Mouse (Mus musculus): Measurements from ENCODE around the gene Ddi2. TPM values are rescaled to one million over a fixed set of nuclear protein-coding genes. Genes with fewer than 3 reads are reported as not detected.

Ddi2 gene
- polyA plus RNA-seq, 1 experiment, result 21.1 TPM

GRCm38 (mm10) chr4:141636693-141637092 is 86.5 kb downstream of the Ddi2 start:
- Histone ChIP-seq H3K27ac (ENCODE audit: insufficient read depth, low read length) (no peak overlapping the region), H3K27me3 (ENCODE audit: control insufficient read depth, insufficient read depth, low read length) (no peaks in the 10 kb centered on the region), H3K4me3 (replicated peaks; ENCODE audit: insufficient read depth, low read depth, low read length) (no peak overlapping the region), H3K4me1 (ENCODE audit: control insufficient read depth, insufficient read depth, low read length) (peaks cover 5% of the 10 kb centered on the region)
- DNase-seq, result peak; percentile 49 to 65
- TF ChIP-seq CTCF (IDR thresholded peaks at IDR 0.05; ENCODE audit: borderline replicate concordance, insufficient read depth, low read depth, low read length), result no peak
- TF ChIP-seq POLR2A (IDR thresholded peaks at IDR 0.05; ENCODE audit: borderline replicate concordance, insufficient read depth, low read length), result no peak
- WGBS, result 59% methylated on average over 5 of the region's 5 CpGs

- WGBS, result 93% methylated on average over 9 of the region's 9 CpGs
- DNase-seq, result no peak
- H3K4me1 ChIP-seq (ENCODE audit: control insufficient read depth, insufficient read depth, low read length), result no peaks in the 10 kb centered on the region
- no peak overlapping the region for H3K27ac ChIP-seq (ENCODE audit: insufficient read depth, low read length)
- TF ChIP-seq POLR2A (IDR thresholded peaks at IDR 0.05; ENCODE audit: borderline replicate concordance, insufficient read depth, low read length), result no peak
- TF ChIP-seq CTCF (IDR thresholded peaks at IDR 0.05; ENCODE audit: borderline replicate concordance, insufficient read depth, low read depth, low read length), result no peak
- H3K27me3 ChIP-seq (ENCODE audit: control insufficient read depth, insufficient read depth, low read length), result no peaks in the 10 kb centered on the region
- no peak overlapping the region for H3K4me3 ChIP-seq (replicated peaks; ENCODE audit: insufficient read depth, low read depth, low read length)
These were observed 87.2 kb downstream of the Ddi2 start for GRCm38 (mm10) chr4:141635991-141636390.

GRCm38 (mm10) chr4:141632111-141632873 is 90.9 kb downstream of the Ddi2 start:
- 86% methylated on average over 21 of the region's 21 CpGs for WGBS
- Histone ChIP-seq H3K27me3 (ENCODE audit: control insufficient read depth, insufficient read depth, low read length) (no peaks in the 10 kb centered on the region), H3K4me1 (ENCODE audit: control insufficient read depth, insufficient read depth, low read length) (no peaks in the 10 kb centered on the region), H3K27ac (ENCODE audit: insufficient read depth, low read length) (no peak overlapping the region), H3K4me3 (replicated peaks; ENCODE audit: insufficient read depth, low read depth, low read length) (no peak overlapping the region)
- TF ChIP-seq POLR2A (IDR thresholded peaks at IDR 0.05; ENCODE audit: borderline replicate concordance, insufficient read depth, low read length) (no peak), CTCF (IDR thresholded peaks at IDR 0.05; ENCODE audit: borderline replicate concordance, insufficient read depth, low read depth, low read length) (no peak)
- DNase-seq, result peak in 1 of 2 experiments; percentile 9

- 95% methylated on average over 20 of the region's 20 CpGs for WGBS
- Histone ChIP-seq H3K27me3 (ENCODE audit: control insufficient read depth, insufficient read depth, low read length) (no peaks in the 10 kb centered on the region), H3K4me1 (ENCODE audit: control insufficient read depth, insufficient read depth, low read length) (no peaks in the 10 kb centered on the region), H3K4me3 (replicated peaks; ENCODE audit: insufficient read depth, low read depth, low read length) (no peak overlapping the region), H3K27ac (ENCODE audit: insufficient read depth, low read length) (no peak overlapping the region)
- TF ChIP-seq CTCF (IDR thresholded peaks at IDR 0.05; ENCODE audit: borderline replicate concordance, insufficient read depth, low read depth, low read length), result no peak
- no peak for TF ChIP-seq POLR2A (IDR thresholded peaks at IDR 0.05; ENCODE audit: borderline replicate concordance, insufficient read depth, low read length)
- no peak for DNase-seq
These were observed 92.0 kb downstream of the Ddi2 start for GRCm38 (mm10) chr4:141631250-141631649.

- no peaks in the 10 kb centered on the region for H3K4me1 ChIP-seq (ENCODE audit: control insufficient read depth, insufficient read depth, low read length)
- H3K27ac ChIP-seq (ENCODE audit: insufficient read depth, low read length), result no peak overlapping the region
- 91% methylated on average over 11 of the region's 11 CpGs for WGBS
- DNase-seq, result no peak
- H3K4me3 ChIP-seq (replicated peaks; ENCODE audit: insufficient read depth, low read depth, low read length), result no peak overlapping the region
- no peaks in the 10 kb centered on the region for H3K27me3 ChIP-seq (ENCODE audit: control insufficient read depth, insufficient read depth, low read length)
- no peak for TF ChIP-seq CTCF (IDR thresholded peaks at IDR 0.05; ENCODE audit: borderline replicate concordance, insufficient read depth, low read depth, low read length)
- no peak for TF ChIP-seq POLR2A (IDR thresholded peaks at IDR 0.05; ENCODE audit: borderline replicate concordance, insufficient read depth, low read length)
These were observed 93.2 kb downstream of the Ddi2 start for GRCm38 (mm10) chr4:141630021-141630420.

GRCm38 (mm10) chr4:141628661-141629060 is 94.6 kb downstream of the Ddi2 start:
- WGBS, result 86% methylated on average over 14 of the region's 14 CpGs
- peak in 1 of 2 experiments; percentile 8 for DNase-seq
- no peak for TF ChIP-seq POLR2A (IDR thresholded peaks at IDR 0.05; ENCODE audit: borderline replicate concordance, insufficient read depth, low read length)
- TF ChIP-seq CTCF (IDR thresholded peaks at IDR 0.05; ENCODE audit: borderline replicate concordance, insufficient read depth, low read depth, low read length), result no peak

More at GRCm38 (mm10) chr4:141628661-141629060, 94.6 kb downstream of the Ddi2 start:
- Histone ChIP-seq H3K27me3 (ENCODE audit: control insufficient read depth, insufficient read depth, low read length) (no peaks in the 10 kb centered on the region), H3K4me3 (replicated peaks; ENCODE audit: insufficient read depth, low read depth, low read length) (no peak overlapping the region), H3K27ac (ENCODE audit: insufficient read depth, low read length) (no peak overlapping the region), H3K4me1 (ENCODE audit: control insufficient read depth, insufficient read depth, low read length) (no peaks in the 10 kb centered on the region)

Other genes starting within 250 kb of the Ddi2 start
- gene Spen, start 184.8 kb downstream of the Ddi2 start, polyA plus RNA-seq (2012; rRNA removed), result 16.6 and 18.6 TPM in 2 replicates
- 2.3 and 2.6 TPM in 2 replicates for gene Fblim1, start 117.3 kb downstream of the Ddi2 start, polyA plus RNA-seq (2012; rRNA removed)
- 0.57 and 0.73 TPM in 2 replicates for gene Tmem82, start 104.8 kb downstream of the Ddi2 start, polyA plus RNA-seq (2012; rRNA removed)
- 7.7 and 9.5 TPM in 2 replicates for gene Slc25a34, start 99.6 kb downstream of the Ddi2 start, polyA plus RNA-seq (2012; rRNA removed)
- gene Plekhm2, start 58.5 kb downstream of the Ddi2 start, polyA plus RNA-seq (2012; rRNA removed), result 124 and 130 TPM in 2 replicates
- 7.4 and 8.1 TPM in 2 replicates for gene Rsc1a1, start 37.8 kb downstream of the Ddi2 start, polyA plus RNA-seq (2012; rRNA removed)
- 1.5 and 2.7 TPM in 2 replicates for gene Agmat, start 23.3 kb upstream of the Ddi2 start, polyA plus RNA-seq (2012; rRNA removed)
- 27.3 and 28.1 TPM in 2 replicates for gene Dnajc16, start 67.5 kb upstream of the Ddi2 start, polyA plus RNA-seq (2012; rRNA removed)
- 20.0 and 21.8 TPM in 2 replicates for gene Casp9, start 70.2 kb upstream of the Ddi2 start, polyA plus RNA-seq (2012; rRNA removed)
- gene Cela2a, start 102.7 kb upstream of the Ddi2 start, polyA plus RNA-seq (2012; rRNA removed), result 0.13 and 0.16 TPM in 2 replicates
- not detected in 2 replicates for gene Ctrc, start 122.9 kb upstream of the Ddi2 start, polyA plus RNA-seq (2012; rRNA removed)
- gene Efhd2, start 151.5 kb upstream of the Ddi2 start, polyA plus RNA-seq (2012; rRNA removed), result 141 and 152 TPM in 2 replicates